Mouse (Mus musculus): ENCODE measurements around the gene Acap1. TPM values are rescaled to one million over a fixed set of nuclear protein-coding genes. Genes with fewer than 3 reads are reported as not detected.

Acap1 gene
- polyA plus RNA-seq, 1 experiment from 2014 or later, result 150 TPM

DNA sequence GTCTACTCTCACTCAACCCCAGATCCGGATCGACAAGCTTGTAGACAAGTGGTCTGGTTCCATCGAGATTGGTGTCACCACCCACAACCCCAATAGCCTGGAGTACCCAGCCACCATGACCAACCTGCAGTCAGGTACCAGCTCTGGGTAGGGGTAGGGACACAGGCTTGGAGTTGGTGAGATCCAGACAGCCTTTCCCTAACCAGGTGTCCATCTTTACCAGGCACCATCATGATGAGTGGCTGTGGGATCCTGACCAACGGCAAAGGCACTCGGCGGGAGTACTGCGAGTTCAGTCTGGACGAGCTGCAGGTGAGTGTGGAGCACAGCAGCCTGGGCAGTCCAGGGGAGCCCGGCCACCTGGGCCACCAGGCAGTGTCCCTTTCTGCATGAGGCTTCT lies 9.0 kb upstream of the Acap1 start:
- DNase-seq (ENCODE audit: low spot score), result no peak

- no peak for DNase-seq (ENCODE audit: low spot score)
These were observed 7.6 kb upstream of the Acap1 start for GRCm38 (mm10) chr11:69902972-69903371.

- no peak for DNase-seq (ENCODE audit: low spot score)
These were observed 6.7 kb upstream of the Acap1 start for GRCm38 (mm10) chr11:69901993-69902392.

DNA sequence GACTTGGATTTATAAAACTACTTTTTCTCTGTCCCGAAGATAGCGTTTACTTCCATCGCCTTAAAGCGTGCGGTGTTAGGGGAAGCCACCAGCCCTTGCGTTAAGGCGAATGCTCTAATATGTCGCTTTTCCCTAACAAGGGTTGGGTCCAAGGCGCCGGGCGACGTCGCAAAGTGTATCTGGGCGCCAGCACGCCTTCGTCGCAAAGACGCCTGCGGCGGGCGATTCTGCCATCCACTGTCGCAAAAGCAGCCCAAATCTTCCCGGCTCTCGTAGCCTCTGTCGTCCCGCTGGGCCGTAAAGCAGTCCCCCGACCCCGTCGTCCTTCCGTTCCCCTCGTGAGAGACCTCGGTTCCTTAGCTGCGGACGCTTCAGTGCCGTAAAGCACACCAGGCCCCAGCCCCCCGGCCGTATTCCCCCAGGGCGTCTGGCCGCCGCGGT lies 6.1 kb upstream of the Acap1 start:
- peak; percentile 98 for DNase-seq (ENCODE audit: low spot score)

GRCm38 (mm10) chr11:69900471-69901405 lies 5.4 kb upstream of the Acap1 start, which contains the start of the genes 2810408A11Rik and Neurl4:
TSS of gene 2810408A11Rik (minus strand) at chr11:69900987.
TSS of gene Neurl4 (plus strand) at chr11:69901072.
- DNase-seq (ENCODE audit: low spot score), result peak; percentile 96

GRCm38 (mm10) chr11:69899870-69900269 lies 4.5 kb upstream of the Acap1 start:
- no peak for DNase-seq (ENCODE audit: low spot score)

GRCm38 (mm10) chr11:69894671-69895070 lies 668 bp downstream of the Acap1 start:
- DNase-seq (ENCODE audit: low spot score), result peak; percentile 88

GRCm38 (mm10) chr11:69891482-69891881 lies 3.9 kb downstream of the Acap1 start:
- DNase-seq (ENCODE audit: low spot score), result no peak

DNA sequence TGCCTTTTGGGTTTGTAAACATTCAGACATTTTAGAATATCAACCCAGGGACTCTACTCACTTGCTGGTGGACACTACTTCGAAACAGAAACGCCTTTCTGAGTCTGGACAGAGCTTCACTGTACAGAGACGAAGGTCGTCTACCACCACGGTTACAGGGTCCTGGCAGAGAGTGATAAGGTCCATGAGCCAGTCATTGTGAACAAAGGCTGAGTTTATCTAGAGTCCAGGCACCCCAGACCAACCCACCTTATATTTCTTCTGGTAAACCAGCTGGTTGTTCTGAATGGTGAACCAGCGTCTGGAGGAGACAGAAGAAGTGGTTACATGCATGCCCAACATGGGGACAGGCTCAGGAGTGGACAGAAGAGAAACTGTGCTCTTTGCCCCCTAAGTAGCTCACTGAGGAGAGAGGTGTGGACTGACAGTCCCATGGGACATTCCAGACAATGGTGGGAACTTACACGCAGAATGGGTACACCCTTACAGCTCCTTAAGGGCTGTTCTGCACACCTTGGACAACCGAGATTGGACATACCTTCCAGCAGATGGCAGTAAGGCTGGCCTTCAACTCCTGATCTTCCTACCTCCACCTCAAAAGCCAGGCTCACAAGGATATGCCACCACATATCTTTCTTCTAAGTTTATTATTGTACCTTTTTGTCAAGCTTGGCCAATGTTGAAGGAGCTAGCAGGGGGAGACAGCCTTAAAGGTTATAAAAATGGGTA lies 8.3 kb downstream of the Acap1 start:
- DNase-seq (ENCODE audit: low spot score), result no peak

DNA sequence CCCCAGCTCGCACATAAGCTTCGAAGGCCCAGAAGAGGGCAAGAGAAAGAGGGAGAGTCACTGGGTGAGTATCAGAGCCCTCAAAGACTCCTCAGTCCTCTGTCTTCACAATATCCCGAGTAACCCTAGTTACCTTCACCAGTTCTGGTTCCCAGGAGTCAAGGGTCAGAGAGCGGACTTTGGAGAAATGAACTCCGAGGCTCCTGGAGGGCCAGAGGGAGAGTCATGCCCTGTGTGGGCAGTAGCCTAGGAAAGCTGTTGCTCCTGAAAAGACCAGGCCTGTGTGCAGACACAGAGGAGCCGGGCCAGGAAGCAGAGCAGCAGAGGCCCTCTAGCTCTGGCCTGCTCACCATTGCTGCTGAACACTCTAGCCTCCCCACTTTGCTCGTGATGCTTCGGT lies 10.7 kb downstream of the Acap1 start:
- DNase-seq (ENCODE audit: low spot score), result no peak

- no peak for DNase-seq (ENCODE audit: low spot score)
These were observed 11.1 kb downstream of the Acap1 start for GRCm38 (mm10) chr11:69884240-69884639.

- no peak for DNase-seq (ENCODE audit: low spot score)
These were observed 11.7 kb downstream of the Acap1 start for GRCm38 (mm10) chr11:69883527-69884151.

DNA sequence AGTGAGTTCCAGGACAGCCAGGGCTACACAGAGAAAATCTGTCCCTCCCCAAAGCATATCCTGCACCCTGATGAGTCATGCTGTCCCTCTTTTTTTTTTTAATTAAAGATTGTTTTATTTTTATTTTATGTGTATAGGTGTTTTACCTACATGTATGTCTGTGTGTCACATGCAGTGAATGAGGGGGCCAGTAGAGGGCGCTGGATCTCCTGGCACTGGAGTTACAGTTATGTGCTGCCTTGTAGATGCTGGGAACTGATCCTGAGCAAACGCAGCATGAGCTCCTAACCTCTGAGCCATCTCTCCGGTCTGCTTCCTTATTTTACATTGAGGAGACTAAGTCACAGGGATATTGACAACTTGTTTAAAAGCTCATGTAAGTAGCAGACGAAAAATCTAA lies 12.3 kb downstream of the Acap1 start:
- peak; percentile 59 for DNase-seq (ENCODE audit: low spot score)

DNA sequence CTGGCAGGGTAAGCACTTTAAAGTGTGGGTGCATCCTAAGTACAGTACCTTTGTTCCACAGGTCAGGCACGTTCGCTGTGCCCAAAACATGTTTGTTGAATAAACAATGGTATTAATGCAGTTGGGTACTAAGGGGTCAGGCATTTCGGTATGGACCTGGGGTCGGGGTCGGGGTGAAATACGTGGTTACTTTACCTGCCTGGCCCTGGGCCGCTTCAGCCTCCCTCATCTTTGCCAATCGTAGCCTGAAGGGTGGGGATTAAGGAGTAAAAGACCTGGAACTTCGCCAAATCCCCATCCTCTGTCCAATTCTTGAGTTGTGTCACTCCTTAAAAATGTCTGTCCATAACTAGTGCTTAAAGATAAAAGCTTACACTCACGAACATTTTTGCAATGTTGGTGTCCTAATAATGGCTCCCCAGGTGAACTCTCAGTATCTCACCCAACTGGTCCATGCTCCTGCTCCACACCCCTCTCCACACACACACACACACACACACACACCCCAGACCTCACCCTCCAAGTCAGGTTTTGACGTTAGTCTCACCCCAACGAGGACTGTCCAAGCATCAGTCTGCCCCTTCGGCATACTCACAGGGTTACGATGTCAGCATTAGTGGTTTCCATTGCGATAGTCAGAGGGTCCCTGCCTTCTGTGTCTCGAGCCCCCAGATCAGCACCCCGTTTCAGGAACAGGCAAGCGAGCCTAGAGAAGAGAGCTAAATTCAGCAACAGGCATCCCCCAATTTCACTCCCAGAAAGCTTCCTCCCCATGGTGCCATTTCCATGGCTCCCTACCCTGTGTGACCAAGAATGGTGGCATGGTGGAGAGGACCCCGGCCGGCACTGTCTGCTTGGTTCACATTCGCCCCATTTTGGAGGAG lies 13.3 kb downstream of the Acap1 start:
- DNase-seq (ENCODE audit: low spot score), result no peak

- peak; percentile 80 for DNase-seq (ENCODE audit: low spot score)
These were observed 14.3 kb downstream of the Acap1 start, which contains the start of gene Kctd11 for GRCm38 (mm10) chr11:69880853-69881603. TSS of gene Kctd11 (minus strand) at chr11:69881406.

- DNase-seq (ENCODE audit: low spot score), result peak; percentile 58
These were observed 14.9 kb downstream of the Acap1 start for GRCm38 (mm10) chr11:69880506-69880852.

- no peak for DNase-seq (ENCODE audit: low spot score)
These were observed 15.6 kb downstream of the Acap1 start for GRCm38 (mm10) chr11:69879711-69880110.

DNA sequence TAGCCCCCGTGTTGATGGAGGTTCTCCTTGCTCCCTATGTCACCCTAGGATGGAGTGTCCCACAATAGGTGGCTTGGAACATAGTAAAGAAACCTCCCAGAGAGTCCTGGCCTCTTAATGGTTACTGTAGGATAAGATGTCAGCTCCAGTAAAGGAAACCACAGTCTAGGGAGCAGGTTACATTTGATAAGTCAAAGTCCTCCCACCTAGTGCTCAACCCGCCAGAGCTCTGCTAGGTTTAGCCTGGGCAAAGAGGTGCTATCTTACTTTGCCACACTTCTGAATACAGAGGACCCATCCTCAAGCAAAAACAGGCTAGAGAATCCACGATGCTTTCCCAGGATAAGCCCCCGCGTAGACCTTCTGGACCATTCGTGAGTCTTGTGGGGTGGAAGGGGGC lies 16.4 kb downstream of the Acap1 start:
- DNase-seq (ENCODE audit: low spot score), result no peak

DNA sequence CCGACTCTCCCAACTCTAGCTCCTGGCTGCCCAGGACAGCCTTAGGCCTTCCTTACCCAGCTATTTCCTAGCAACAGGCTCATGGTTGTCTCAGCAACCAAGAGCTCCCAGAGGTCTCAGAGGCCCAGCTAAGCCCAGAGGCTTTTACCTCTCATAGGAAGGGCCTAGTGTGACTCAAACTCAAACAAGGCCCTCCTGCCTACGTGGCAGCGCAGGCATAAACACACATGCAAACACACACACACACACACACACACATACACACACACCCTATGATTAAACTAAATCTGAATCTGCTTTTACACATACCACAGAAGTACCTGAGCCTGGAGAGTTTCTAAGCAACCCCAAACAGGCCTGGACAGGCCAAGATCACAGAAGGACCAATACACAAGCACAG lies 16.9 kb downstream of the Acap1 start:
- no peak for DNase-seq (ENCODE audit: low spot score)

DNA sequence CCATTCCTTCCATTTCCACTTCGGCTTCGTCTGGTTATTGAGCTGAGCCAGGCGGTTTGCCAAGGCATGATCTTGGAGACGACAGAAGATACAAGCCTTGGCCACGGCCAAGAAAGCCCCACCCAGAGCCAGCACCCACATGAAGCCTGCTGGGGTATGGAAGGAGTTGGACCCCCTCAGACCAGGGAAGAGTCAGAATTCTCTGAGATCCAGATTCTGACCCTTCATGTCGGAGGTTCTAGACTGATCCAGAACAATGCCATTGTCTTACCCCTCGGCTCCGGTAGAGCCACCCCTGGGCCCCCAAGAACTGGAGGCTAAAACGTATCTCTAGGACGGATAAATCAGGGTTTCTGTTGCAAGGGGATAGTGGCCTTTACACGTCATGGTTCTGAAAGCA lies 17.5 kb downstream of the Acap1 start, which contains the start of gene Tmem95:
Gene Tmem95, minus strand, starts transcription at position 141 of the 400 bp plus-strand sequence.
- no peak for DNase-seq (ENCODE audit: low spot score)

Data from thymus, postnatal 0 days (tissue).